Mouse (Mus musculus) thymus, adult 2 months (tissue): ENCODE data around the gene Mrnip. TPM values are rescaled to one million over a fixed set of nuclear protein-coding genes. Genes with fewer than 3 reads are reported as not detected.

ENCODE experiments used
- DNase-seq: peaks from one replicate; pipeline ENCODE4 v3.0.0; 2021
- H3K27ac ChIP-seq: fragments of 200-500 bp; 2 replicates; pipeline ENCODE4 v1.5.1; 2012; ENCODE audit warnings: low read length, control low read depth; ENCODE audit not compliant: control insufficient read depth, insufficient read depth
- H3K27me3 ChIP-seq: fragments of 200-500 bp; 2 replicates; pipeline ENCODE4 v1.6.1; 2012; ENCODE audit warnings: mild to moderate bottlenecking, low read length, moderate library complexity, mixed read lengths; ENCODE audit not compliant: control insufficient read depth, insufficient read depth
- H3K36me3 ChIP-seq: fragments of 200-500 bp; 2 replicates; pipeline ENCODE4 v1.6.1; 2012; ENCODE audit warnings: mild to moderate bottlenecking, low read length, moderate library complexity; ENCODE audit not compliant: control insufficient read depth, insufficient read depth
- H3K4me1 ChIP-seq: fragments of 200-500 bp; replicated peaks from 2 replicates; pipeline ENCODE4 v1.6.1; 2012; ENCODE audit warnings: low read length; ENCODE audit not compliant: control insufficient read depth, insufficient read depth
- H3K4me3 ChIP-seq: fragments of 200-500 bp; 2 replicates; pipeline ENCODE4 v1.5.1; 2012; ENCODE audit warnings: mild to moderate bottlenecking, low read length, control low read depth, moderate library complexity; ENCODE audit not compliant: control insufficient read depth, insufficient read depth
- CTCF ChIP-seq: fragments of 200-500 bp; IDR thresholded peaks from 2 replicates; pipeline ENCODE4 v1.5.1; 2012; ENCODE audit warnings: mild to moderate bottlenecking, control low read depth, low read length, moderate library complexity, borderline replicate concordance; ENCODE audit not compliant: control insufficient read depth, poor library complexity, insufficient read depth; ENCODE audit errors: extremely low read depth
- POLR2A ChIP-seq: fragments of 200-500 bp; IDR thresholded peaks from 2 replicates; pipeline ENCODE4 v1.6.1; 2012; ENCODE audit warnings: mild to moderate bottlenecking, low read length, control low read depth, moderate library complexity; ENCODE audit not compliant: control insufficient read depth, poor library complexity, insufficient read depth; ENCODE audit errors: extremely low read depth
- WGBS: fragments of 180-500 bp; shearing (Covaris S2); methylation state at CpG from one replicate; pipeline ENCODE4 v1.1.7; 2018; 5-methylcytosine and 5-hydroxymethylcytosine counted together
- polyA plus RNA-seq: library from polyadenylated mRNA; depleted of rRNA; stranded (reverse); fragments of >200 nt; gene quantifications from 2 replicates; pipeline ENCODE4 v1.2.3, GENCODE M21; 2012

Mrnip gene
- polyA plus RNA-seq, 1 experiment = 8.9 TPM

GRCm38 (mm10) chr11:50210101-50210504 lies 35.9 kb downstream of the Mrnip start:
- Histone ChIP-seq H3K4me3 (peak overlapping the region; percentile 93), H3K27me3 (no peaks in the 10 kb centered on the region), H3K36me3 (peaks cover 24% of the 10 kb centered on the region), H3K27ac (peak overlapping the region; percentile 83), H3K4me1 (peaks cover 7% of the 10 kb centered on the region)
- DNase-seq = peak; percentile 90
- WGBS = under 1% methylated on average over 24 of the region's 24 CpGs
- TF ChIP-seq POLR2A = no peak
- TF ChIP-seq CTCF = no peak

GRCm38 (mm10) chr11:50210505-50211151 lies 36.4 kb downstream of the Mrnip start, which contains the start of the genes Sqstm1 and Mgat4b:
TSS of gene Sqstm1 (minus strand) at chr11:50210827.
TSS of gene Mgat4b (plus strand) at chr11:50210890.
- H3K4me3 ChIP-seq = peak within 1 kb of the TSS; percentile 93
- WGBS = under 1% methylated on average over 48 of the region's 48 CpGs
- TF ChIP-seq POLR2A (peak; percentile 95), CTCF (peak; percentile 51; the same call in 1 of the 2 replicates)
- H3K36me3 ChIP-seq = peaks cover 19% of the 10 kb centered on the region
- peaks cover 7% of the 10 kb centered on the region for H3K4me1 ChIP-seq
- no peaks in the 10 kb centered on the region for H3K27me3 ChIP-seq
- peak; percentile 78 for DNase-seq
- H3K27ac ChIP-seq = peak within 1 kb of the TSS; percentile 83

GRCm38 (mm10) chr11:50211322-50212059 lies 37.2 kb downstream of the Mrnip start:
- H3K36me3 ChIP-seq = peaks cover 10% of the 10 kb centered on the region
- no peak overlapping the region; the same call in 1 of the 2 replicates for H3K4me3 ChIP-seq
- no peak for DNase-seq
- WGBS = 92% methylated on average over 3 of the region's 3 CpGs
- TF ChIP-seq CTCF = no peak
- peaks cover 7% of the 10 kb centered on the region for H3K4me1 ChIP-seq
- no peaks in the 10 kb centered on the region for H3K27me3 ChIP-seq
- no peak overlapping the region; the same call in 1 of the 2 replicates for H3K27ac ChIP-seq

GRCm38 (mm10) chr11:50212060-50212739 lies 38.0 kb downstream of the Mrnip start:
- DNase-seq = no peak
- H3K27ac ChIP-seq = no peak overlapping the region

GRCm38 (mm10) chr11:50212848-50213758 lies 38.9 kb downstream of the Mrnip start:
- Histone ChIP-seq H3K4me1 (peaks cover 7% of the 10 kb centered on the region), H3K27me3 (no peaks in the 10 kb centered on the region), H3K4me3 (no peak overlapping the region), H3K27ac (no peak overlapping the region), H3K36me3 (no peaks in the 10 kb centered on the region)
- WGBS = 86% methylated on average over 11 of the region's 11 CpGs
- no peak for DNase-seq
- TF ChIP-seq CTCF = no peak

More at GRCm38 (mm10) chr11:50212060-50212739, 38.0 kb downstream of the Mrnip start:
- no peaks in the 10 kb centered on the region for H3K27me3 ChIP-seq
- H3K36me3 ChIP-seq = 0 out of 2 replicates have a peak, but pooled peaks cover 3% of the 10 kb centered on the region
- no peak for TF ChIP-seq CTCF
- TF ChIP-seq POLR2A = no peak
- 84% methylated on average over 3 of the region's 3 CpGs for WGBS
- no peak overlapping the region for H3K4me3 ChIP-seq
- H3K4me1 ChIP-seq = peaks cover 7% of the 10 kb centered on the region
